Mouse (Mus musculus) liver, embryonic 13.5 days (tissue): ENCODE data around the gene Ccdc171. TPM values are rescaled to one million over a fixed set of nuclear protein-coding genes. Genes with fewer than 3 reads are reported as not detected.

Experiments used
- ATAC-seq: fragments of 200-750 bp; cut with Nextera tagmentation; 2 replicates; pipeline ENCODE4 v1.8.0; 2017; ENCODE audit warnings: low read depth, mild to moderate bottlenecking, moderate number of reproducible peaks, moderate library complexity
- DNase-seq: peaks from one replicate; pipeline ENCODE4 v3.0.0; 2022
- H3K27ac ChIP-seq: fragments of 300-500 bp; sonication (generic); 2 replicates; pipeline ENCODE4 v1.5.1; 2015; ENCODE audit warnings: moderate library complexity, mild to moderate bottlenecking, inconsistent platforms
- H3K27me3 ChIP-seq: fragments of 300-500 bp; sonication (generic); 2 replicates; pipeline ENCODE4 v1.6.1; 2015; ENCODE audit warnings: mild to moderate bottlenecking, inconsistent platforms
- H3K36me3 ChIP-seq: fragments of 300-500 bp; sonication (generic); 2 replicates; pipeline ENCODE4 v1.6.1; 2015; ENCODE audit warnings: mild to moderate bottlenecking, inconsistent platforms
- H3K4me1 ChIP-seq: fragments of 300-500 bp; sonication (generic); replicated peaks from 2 replicates; pipeline ENCODE4 v1.6.1; 2015; ENCODE audit warnings: inconsistent platforms
- H3K4me2 ChIP-seq: fragments of 300-500 bp; sonication (generic); 2 replicates; pipeline ENCODE4 v1.6.1; 2015; ENCODE audit warnings: inconsistent platforms, mild to moderate bottlenecking, moderate library complexity
- H3K4me3 ChIP-seq: fragments of 300-500 bp; sonication (generic); replicated peaks from 2 replicates; pipeline ENCODE4 v1.5.1; 2015; ENCODE audit warnings: mild to moderate bottlenecking, inconsistent platforms
- H3K9ac ChIP-seq: fragments of 300-500 bp; sonication (generic); 2 replicates; pipeline ENCODE4 v1.6.1; 2015; ENCODE audit warnings: mild to moderate bottlenecking, inconsistent platforms
- H3K9me3 ChIP-seq: fragments of 300-500 bp; sonication (generic); replicated peaks from 2 replicates; pipeline ENCODE4 v1.6.1; 2016; ENCODE audit warnings: inconsistent platforms
- WGBS: fragments of 180-500 bp; shearing (Covaris S2); methylation state at CpG from one replicate; pipeline ENCODE4 v1.1.7; 2015; ENCODE audit not compliant: insufficient replicate concordance; 5-methylcytosine and 5-hydroxymethylcytosine counted together
- polyA plus RNA-seq: library from polyadenylated mRNA; unstranded; fragments of >200 nt; fragmentation: Nextera tagmentation; extraction: Ambion mirVana; gene quantifications from 2 replicates; pipeline ENCODE4 v1.2.1, GENCODE M21; 2015

Ccdc171 gene
- polyA plus RNA-seq, 1 experiment from 2014 or later = 1.1 TPM

DNA sequence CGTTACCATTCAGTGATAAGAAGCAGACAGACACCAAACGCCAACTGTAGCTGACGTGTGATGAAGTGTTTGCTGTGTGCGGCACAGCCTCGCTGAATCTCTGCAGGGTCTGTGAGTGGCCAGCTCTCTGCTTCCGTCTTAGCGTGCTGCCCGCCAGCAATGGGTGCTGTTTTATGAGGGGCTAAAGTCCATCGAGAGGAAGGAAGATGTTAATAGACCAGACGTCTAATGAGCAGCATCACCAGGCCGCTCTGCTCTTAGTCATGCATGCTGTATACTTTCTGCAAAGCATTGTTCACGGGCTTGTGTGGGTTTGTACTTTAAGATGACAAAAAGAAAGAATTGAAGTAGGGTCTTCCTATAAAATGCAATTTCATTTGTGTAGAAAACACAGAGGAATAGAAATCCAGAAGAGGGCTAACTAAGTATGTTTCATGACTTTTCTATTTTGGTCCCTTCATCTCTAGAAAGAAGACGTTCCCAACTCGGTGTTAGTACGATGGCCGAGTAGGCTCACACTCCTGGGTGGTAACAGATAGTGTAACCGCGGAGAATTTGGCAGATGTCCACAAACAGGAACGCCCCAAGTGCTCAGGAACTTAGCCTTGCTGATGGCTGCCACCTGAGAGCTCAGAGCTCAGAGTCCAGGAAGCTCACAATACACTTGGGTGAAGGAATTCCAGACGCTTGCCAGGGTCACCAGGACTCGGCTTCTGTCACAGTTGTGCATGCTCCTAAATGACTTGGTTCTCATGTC, 273.5 kb downstream of the Ccdc171 start:
- no peak overlapping the region for H3K4me2 ChIP-seq
- H3K36me3 ChIP-seq = no peaks in the 10 kb centered on the region
- H3K4me3 ChIP-seq = no peak overlapping the region
- H3K9me3 ChIP-seq = no peaks in the 10 kb centered on the region
- no peak overlapping the region for H3K9ac ChIP-seq
- WGBS = 71% methylated on average over 21 of the region's 21 CpGs
- no peaks in the 10 kb centered on the region for H3K27me3 ChIP-seq
- no peak for DNase-seq
- no peak for ATAC-seq
- no peak overlapping the region for H3K27ac ChIP-seq
- H3K4me1 ChIP-seq = no peaks in the 10 kb centered on the region

GRCm38 (mm10) chr4:83800402-83800801, 275.1 kb downstream of the Ccdc171 start:
- Histone ChIP-seq H3K27me3 (no peaks in the 10 kb centered on the region), H3K4me2 (no peak overlapping the region), H3K9ac (no peak overlapping the region), H3K4me1 (no peaks in the 10 kb centered on the region), H3K9me3 (0 out of 2 replicates have a peak, but pooled peaks cover 3% of the 10 kb centered on the region), H3K4me3 (no peak overlapping the region), H3K27ac (no peak overlapping the region), H3K36me3 (no peaks in the 10 kb centered on the region)
- 46% methylated on average over 3 of the region's 3 CpGs for WGBS
- ATAC-seq (no peak), DNase-seq (no peak)

DNA sequence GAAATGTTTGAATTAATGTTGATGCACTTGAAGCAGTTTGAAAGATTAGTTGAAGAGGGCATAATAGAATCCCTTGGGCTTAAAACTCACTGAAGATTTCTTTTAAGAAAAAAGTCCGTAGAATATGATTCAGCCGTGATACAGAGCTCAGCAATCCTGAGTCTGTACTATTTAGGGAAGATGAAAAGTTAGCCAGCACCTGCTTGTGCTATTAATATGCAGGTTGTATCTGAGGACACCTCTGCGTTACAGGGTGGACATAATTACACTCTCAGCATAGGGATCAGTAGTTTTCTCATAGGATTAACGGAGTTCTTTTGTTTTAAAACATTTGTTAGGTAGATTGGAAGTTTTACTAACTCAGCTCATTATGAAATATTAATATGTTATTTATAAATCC, 291.6 kb downstream of the Ccdc171 start:
- ATAC-seq = no peak
- WGBS = 69% methylated on average over 4 of the region's 4 CpGs
- no peak for DNase-seq

DNA sequence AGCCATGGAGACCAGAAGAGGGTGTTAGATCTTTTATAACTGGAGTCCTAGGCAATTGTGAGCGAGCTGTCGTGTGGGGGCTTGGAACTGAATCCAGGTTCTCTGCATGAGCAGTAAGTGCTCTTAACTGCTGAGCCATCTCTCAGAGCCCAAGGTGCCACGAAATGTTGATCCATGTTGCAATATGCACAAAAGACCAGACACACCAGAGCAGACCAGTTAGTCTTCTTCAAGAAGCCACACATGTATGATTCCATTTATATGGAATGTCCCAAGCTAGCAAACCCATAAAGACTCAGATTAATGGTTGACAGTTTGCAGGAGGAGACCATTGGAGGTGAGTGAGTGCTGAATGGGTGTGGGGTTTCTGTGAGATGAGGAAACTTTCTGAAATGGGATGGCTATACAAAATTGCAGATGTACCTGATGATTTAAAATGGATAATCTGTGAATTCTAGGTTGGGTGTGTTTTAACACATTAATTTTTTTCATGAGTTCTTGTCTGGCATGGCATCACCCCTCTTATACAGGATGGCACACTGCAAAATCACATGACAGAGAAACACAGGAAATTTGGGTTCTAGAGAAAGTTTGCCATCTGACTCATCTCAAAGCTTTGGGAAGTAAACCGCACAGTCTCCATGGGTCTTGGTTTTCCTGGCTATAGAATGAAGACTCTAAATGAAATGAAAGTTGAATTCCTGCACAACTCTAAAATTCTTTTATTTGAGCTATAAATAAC, 304.5 kb downstream of the Ccdc171 start:
- no peaks in the 10 kb centered on the region for H3K4me1 ChIP-seq
- WGBS = 65% methylated on average over 4 of the region's 4 CpGs
- no peak overlapping the region for H3K4me3 ChIP-seq
- H3K27ac ChIP-seq = no peak overlapping the region
- no peaks in the 10 kb centered on the region for H3K9me3 ChIP-seq
- no peak overlapping the region for H3K9ac ChIP-seq
- no peak overlapping the region for H3K4me2 ChIP-seq
- DNase-seq (no peak), ATAC-seq (no peak)
- no peaks in the 10 kb centered on the region for H3K36me3 ChIP-seq
- no peaks in the 10 kb centered on the region for H3K27me3 ChIP-seq

More for the DNA sequence above, 291.6 kb downstream of the Ccdc171 start:
- no peaks in the 10 kb centered on the region for H3K27me3 ChIP-seq
- H3K4me2 ChIP-seq = no peak overlapping the region
- no peaks in the 10 kb centered on the region for H3K9me3 ChIP-seq
- H3K27ac ChIP-seq = no peak overlapping the region
- H3K4me3 ChIP-seq = no peak overlapping the region
- no peaks in the 10 kb centered on the region for H3K4me1 ChIP-seq
- H3K36me3 ChIP-seq = no peaks in the 10 kb centered on the region
- H3K9ac ChIP-seq = no peak overlapping the region

DNA sequence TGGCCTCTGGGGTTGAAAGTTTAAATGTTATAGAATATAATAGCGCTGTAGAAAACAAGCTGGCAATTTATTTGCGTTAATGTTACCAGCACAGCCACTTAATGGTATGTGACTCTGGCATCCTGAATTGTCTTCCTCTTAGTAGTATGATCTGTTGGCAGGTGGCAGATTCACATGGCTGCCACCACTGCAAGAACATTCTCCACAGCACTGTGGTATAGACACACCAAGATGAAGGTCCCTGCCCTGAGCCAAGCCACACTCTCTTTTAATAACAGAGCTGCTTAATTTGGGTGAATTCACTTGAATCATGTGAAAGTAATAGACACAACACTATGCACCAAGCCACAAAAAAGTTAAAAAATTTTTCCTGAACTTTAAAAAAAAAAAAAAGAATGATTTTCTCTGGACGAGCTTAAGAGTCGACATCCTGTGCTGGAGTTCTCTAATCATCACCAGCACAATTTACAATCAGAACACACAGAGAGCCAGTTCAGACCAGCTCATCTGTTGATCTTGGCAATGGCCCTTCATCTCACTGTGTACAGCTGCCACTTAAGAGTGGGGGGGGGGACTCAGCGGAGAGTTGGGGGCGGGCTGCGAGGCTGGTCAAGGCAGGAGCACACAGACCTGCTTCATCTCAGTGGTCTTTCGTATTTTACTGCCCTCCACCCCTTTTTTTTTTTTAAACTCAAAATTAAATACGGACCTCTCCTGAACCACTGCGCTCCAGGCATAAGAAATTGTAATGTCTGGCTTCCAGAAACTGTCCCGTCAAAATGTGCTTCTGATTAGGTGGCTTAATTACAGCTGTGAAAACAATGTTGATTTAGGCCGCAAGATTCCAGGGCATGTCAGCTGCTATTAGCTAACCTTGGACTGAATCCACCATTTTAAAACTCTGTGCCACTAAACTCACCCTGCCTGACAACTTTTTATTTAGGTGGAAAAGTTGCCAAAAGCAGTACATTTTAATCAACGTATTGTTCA, 305.8 kb downstream of the Ccdc171 start:
- Histone ChIP-seq H3K27me3 (no peaks in the 10 kb centered on the region), H3K4me1 (no peaks in the 10 kb centered on the region), H3K36me3 (no peaks in the 10 kb centered on the region), H3K27ac (no peak overlapping the region), H3K9ac (no peak overlapping the region), H3K4me3 (no peak overlapping the region), H3K9me3 (no peaks in the 10 kb centered on the region), H3K4me2 (no peak overlapping the region)
- WGBS = 73% methylated on average over 13 of the region's 13 CpGs
- DNase-seq (no peak), ATAC-seq (no peak)

DNA sequence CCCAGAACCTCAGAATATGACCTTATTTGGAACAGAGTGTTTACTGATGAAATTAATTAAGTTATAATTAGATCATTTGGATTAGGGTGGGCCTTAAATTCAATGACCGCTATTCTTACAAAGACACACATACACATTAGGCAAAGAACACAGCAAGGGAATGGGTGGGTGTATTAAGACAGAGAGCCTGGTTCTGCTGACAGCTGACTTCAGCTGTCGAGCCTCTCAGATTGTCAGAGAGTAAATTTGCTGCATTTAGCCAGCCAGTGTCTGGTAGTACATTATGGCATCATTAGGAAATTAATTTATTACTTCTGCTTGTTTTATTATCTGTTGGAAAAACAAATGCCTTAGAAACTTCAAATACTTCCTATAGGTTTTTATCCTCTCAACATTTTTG, 313.7 kb downstream of the Ccdc171 start:
- Histone ChIP-seq H3K9me3 (no peaks in the 10 kb centered on the region), H3K9ac (no peak overlapping the region), H3K27ac (no peak overlapping the region), H3K27me3 (no peaks in the 10 kb centered on the region), H3K36me3 (no peaks in the 10 kb centered on the region), H3K4me2 (no peak overlapping the region), H3K4me3 (no peak overlapping the region), H3K4me1 (no peaks in the 10 kb centered on the region)
- 59% methylated on average over 2 of the region's 2 CpGs for WGBS
- DNase-seq = no peak
- ATAC-seq = no peak

DNA sequence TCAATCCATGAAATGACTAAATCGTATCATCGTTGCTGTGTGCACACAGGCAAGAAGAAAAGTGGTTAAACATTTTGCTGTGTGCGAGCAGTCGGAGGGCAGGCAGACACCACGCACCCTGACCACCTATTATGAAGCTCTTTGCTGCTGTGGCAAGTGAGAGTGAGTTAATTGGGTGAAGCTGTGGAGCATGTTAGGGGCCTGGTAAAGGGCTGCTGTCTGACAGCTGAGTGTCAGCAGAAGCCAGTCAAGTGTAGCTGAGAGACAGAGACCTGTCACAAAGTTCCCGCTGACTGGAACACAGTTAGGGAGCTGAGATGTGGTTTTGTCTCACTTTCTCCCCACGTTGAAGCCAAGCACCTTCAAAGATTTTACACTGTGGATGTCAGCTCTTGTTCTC, 321.0 kb downstream of the Ccdc171 start:
- H3K27me3 ChIP-seq = no peaks in the 10 kb centered on the region
- no peak overlapping the region for H3K9ac ChIP-seq
- no peaks in the 10 kb centered on the region for H3K4me1 ChIP-seq
- H3K9me3 ChIP-seq = no peaks in the 10 kb centered on the region
- 70% methylated on average over 7 of the region's 7 CpGs for WGBS
- H3K4me3 ChIP-seq = no peak overlapping the region
- ATAC-seq (no peak), DNase-seq (no peak)
- H3K27ac ChIP-seq = no peak overlapping the region
- H3K4me2 ChIP-seq = no peak overlapping the region
- H3K36me3 ChIP-seq = no peaks in the 10 kb centered on the region

- DNase-seq = no peak
- no peak for ATAC-seq
- Histone ChIP-seq H3K27ac (no peak overlapping the region), H3K9ac (no peak overlapping the region), H3K4me1 (no peaks in the 10 kb centered on the region), H3K4me2 (no peak overlapping the region), H3K9me3 (no peaks in the 10 kb centered on the region), H3K36me3 (no peaks in the 10 kb centered on the region), H3K4me3 (no peak overlapping the region), H3K27me3 (no peaks in the 10 kb centered on the region)
- WGBS = 60% methylated on average over 5 of the region's 5 CpGs
These were observed 328.5 kb downstream of the Ccdc171 start for GRCm38 (mm10) chr4:83853885-83854284.

GRCm38 (mm10) chr4:83861706-83862105, 336.4 kb downstream of the Ccdc171 start:
- DNase-seq (no peak), ATAC-seq (no peak)
- no peak overlapping the region for H3K27ac ChIP-seq
- H3K9ac ChIP-seq = no peak overlapping the region
- no peak overlapping the region for H3K4me3 ChIP-seq
- no peaks in the 10 kb centered on the region for H3K9me3 ChIP-seq
- no peak overlapping the region for H3K4me2 ChIP-seq
- 63% methylated on average over 3 of the region's 3 CpGs for WGBS
- H3K27me3 ChIP-seq = no peaks in the 10 kb centered on the region
- H3K36me3 ChIP-seq = no peaks in the 10 kb centered on the region
- H3K4me1 ChIP-seq = no peaks in the 10 kb centered on the region

DNA sequence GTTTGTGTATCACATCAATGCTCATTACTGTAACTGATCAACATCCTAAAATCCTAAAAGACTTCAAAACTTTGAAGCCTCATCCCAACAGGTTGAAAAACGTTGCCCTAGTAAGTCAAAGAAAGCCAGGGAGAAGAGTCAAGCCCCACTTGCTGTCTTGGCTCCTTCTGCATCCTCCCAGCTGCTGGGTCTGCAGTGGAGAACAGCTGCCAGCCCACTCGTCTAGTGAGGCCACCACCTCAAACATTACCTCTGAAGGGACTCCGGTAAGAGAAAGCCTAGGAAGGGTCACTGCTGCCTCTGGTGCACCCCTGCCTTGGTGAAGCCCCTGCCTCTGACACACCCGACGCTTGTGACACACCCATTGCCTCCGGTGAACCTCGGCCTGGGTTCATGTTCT, 336.9 kb downstream of the Ccdc171 start:
- no peaks in the 10 kb centered on the region for H3K27me3 ChIP-seq
- no peak overlapping the region for H3K4me3 ChIP-seq
- DNase-seq (no peak), ATAC-seq (no peak)
- H3K9me3 ChIP-seq = no peaks in the 10 kb centered on the region
- no peaks in the 10 kb centered on the region for H3K4me1 ChIP-seq
- no peak overlapping the region for H3K9ac ChIP-seq
- no peaks in the 10 kb centered on the region for H3K36me3 ChIP-seq
- WGBS = 64% methylated on average over 7 of the region's 7 CpGs
- H3K4me2 ChIP-seq = no peak overlapping the region
- no peak overlapping the region for H3K27ac ChIP-seq

- no peak overlapping the region for H3K27ac ChIP-seq
- no peaks in the 10 kb centered on the region for H3K36me3 ChIP-seq
- H3K9me3 ChIP-seq = no peaks in the 10 kb centered on the region
- no peak overlapping the region for H3K9ac ChIP-seq
- H3K4me3 ChIP-seq = no peak overlapping the region
- no peak overlapping the region for H3K4me2 ChIP-seq
- ATAC-seq (no peak), DNase-seq (no peak)
- H3K4me1 ChIP-seq = no peaks in the 10 kb centered on the region
- WGBS = 45% methylated on average over 7 of the region's 7 CpGs
- H3K27me3 ChIP-seq = no peaks in the 10 kb centered on the region
These were observed 351.3 kb downstream of the Ccdc171 start for GRCm38 (mm10) chr4:83876600-83876999.
